Mouse (Mus musculus): ENCODE results near the gene Ankrd33b. TPM values are rescaled to one million over a fixed set of nuclear protein-coding genes. Genes with fewer than 3 reads are reported as not detected.

The Ankrd33b gene
- total RNA-seq, 2 experiments from 2014 or later: 5.5 to 5.8 TPM

Other genes starting within 250 kb of the Ankrd33b start
- gene Dap, start 143.4 kb downstream of the Ankrd33b start, total RNA-seq (2021): 10 to 100 TPM; 41.3 to 52.9 TPM
- gene Ropn1l, start 86.0 kb upstream of the Ankrd33b start, total RNA-seq (2021): under 1 TPM in 1 of 2 experiments, not detected in 1; 0.38 TPM
- 10 to 100 TPM; 69.4 to 75.0 TPM for gene March6, start 163.3 kb upstream of the Ankrd33b start, total RNA-seq (2021)
- 10 to 100 TPM; 48.0 to 51.9 TPM for gene Cmbl, start 197.7 kb upstream of the Ankrd33b start, total RNA-seq (2021)
- gene Cct5, start 234.1 kb upstream of the Ankrd33b start, total RNA-seq (2021): 100 to 1,000 TPM; 248 to 264 TPM
- 10 to 100 TPM; 11.4 to 12.6 TPM for gene Fam173b, start 234.1 kb upstream of the Ankrd33b start, total RNA-seq (2021)